In genomic region chr6:143571356-143572115, GRCm38 (mm10) we compare ENCODE assay signal across 21 mouse cellular contexts.
DNase-seq lines count a peak whose midpoint lies in the region; ATAC-seq lines count a peak whose summit lies in the region.
"Had no signal": no experiment of that assay in that cellular context is flagged by ENCODE, and none has a peak within 500 bp of the region (broad histone marks: within the 10 kb centered on the region; RNA-seq: fewer than 3 reads in every experiment).

No protein-coding gene starts in this region.

- H3K27me3 ChIP-seq in midbrain, embryonic 11.5 days (ENCODE audit: control insufficient read depth, insufficient read depth, low read length), result no peaks in the 10 kb centered on the region
- H3K27me3 ChIP-seq in midbrain, embryonic 15.5 days (replicated peaks), result no peaks in the 10 kb centered on the region
- peaks cover 3% of the 10 kb centered on the region for H3K27me3 ChIP-seq in embryonic facial prominence, embryonic 14.5 days (replicated peaks; ENCODE audit: control insufficient read depth, insufficient read depth, low read length)
- H3K27me3 ChIP-seq: CH12.LX; hindbrain, embryonic 15.5 days; intestine, embryonic 15.5 days; liver, embryonic 15.5 days had no signal

- no peaks in the 10 kb centered on the region for H3K4me1 ChIP-seq in midbrain, embryonic 11.5 days (ENCODE audit: control insufficient read depth, insufficient read depth, low read length)
- H3K4me1 ChIP-seq in midbrain, embryonic 15.5 days, result no peaks in the 10 kb centered on the region
- H3K4me1 ChIP-seq in embryonic facial prominence, embryonic 14.5 days (ENCODE audit: control insufficient read depth, insufficient read depth, low read length), result no peaks in the 10 kb centered on the region
- H3K4me1 ChIP-seq: hindbrain, embryonic 15.5 days; intestine, embryonic 15.5 days; liver, embryonic 15.5 days had no signal

- DNase-seq in heart, adult 11 months, result peak; percentile 68
- no peak for DNase-seq in heart, postnatal 14 days
- peak; percentile 84 for DNase-seq in midbrain, embryonic 11.5 days (ENCODE audit: low spot score, missing footprints)
- peak; percentile 78 for DNase-seq in embryonic facial prominence, embryonic 14.5 days (ENCODE audit: low spot score)
- DNase-seq in retina, postnatal 1 day, result peak; percentile 50
- no peak for DNase-seq in yolk sac, embryonic 10.5 days (ENCODE audit: low spot score)
- DNase-seq in cerebellum, adult 8-10 months, result no peak
- DNase-seq: adrenal gland, postnatal 36 days; cerebellum, adult 2 months; forebrain, postnatal 0 days; heart, adult 2 months; kidney, adult 9 months; kidney, postnatal 25 days; layer of hippocampus, adult 9-11 months; right cerebral cortex, postnatal 4 days; thymus, adult 2 months had no signal

- ATAC-seq in midbrain, embryonic 11.5 days (ENCODE audit: low FRiP score), result peak; percentile 59; the same call in 1 of the 2 replicates
- ATAC-seq in midbrain, embryonic 15.5 days (replicated peaks), result no peak
- peak; percentile 77 for ATAC-seq in embryonic facial prominence, embryonic 14.5 days (ENCODE audit: low read depth)
- ATAC-seq: forebrain, postnatal 0 days; intestine, embryonic 15.5 days had no signal

- 73% methylated on average over 24 of the region's 24 CpGs for WGBS in midbrain, embryonic 11.5 days
- 64% methylated on average over 24 of the region's 24 CpGs for WGBS in midbrain, embryonic 15.5 days
- WGBS in embryonic facial prominence, embryonic 14.5 days, result 35% methylated on average over 24 of the region's 24 CpGs

- intact Hi-C loops in heart, postnatal 14 days (cut with DNase I), result no loop called here

- H3K9me3 ChIP-seq in midbrain, embryonic 11.5 days (ENCODE audit: control insufficient read depth, low read length), result no peaks in the 10 kb centered on the region
- no peaks in the 10 kb centered on the region for H3K9me3 ChIP-seq in midbrain, embryonic 15.5 days
- no peaks in the 10 kb centered on the region for H3K9me3 ChIP-seq in embryonic facial prominence, embryonic 14.5 days (ENCODE audit: control insufficient read depth, low read length)
- H3K9me3 ChIP-seq: hindbrain, embryonic 15.5 days; intestine, embryonic 15.5 days; liver, embryonic 15.5 days had no signal

- no peaks in the 10 kb centered on the region for H3K36me3 ChIP-seq in midbrain, embryonic 11.5 days (ENCODE audit: control insufficient read depth, insufficient read depth, low read length)
- no peaks in the 10 kb centered on the region for H3K36me3 ChIP-seq in midbrain, embryonic 15.5 days (replicated peaks)
- H3K36me3 ChIP-seq in embryonic facial prominence, embryonic 14.5 days (ENCODE audit: control insufficient read depth, insufficient read depth, low read length), result no peaks in the 10 kb centered on the region
- H3K36me3 ChIP-seq: hindbrain, embryonic 15.5 days; intestine, embryonic 15.5 days; liver, embryonic 15.5 days had no signal

- no peak overlapping the region for H3K4me2 ChIP-seq in midbrain, embryonic 11.5 days
- no peak overlapping the region for H3K4me2 ChIP-seq in midbrain, embryonic 15.5 days
- peak overlapping the region; percentile 23 for H3K4me2 ChIP-seq in embryonic facial prominence, embryonic 14.5 days (ENCODE audit: low read depth, low read length)
- H3K4me2 ChIP-seq: hindbrain, embryonic 15.5 days; intestine, embryonic 15.5 days; liver, embryonic 15.5 days had no signal

- H3K27ac ChIP-seq in midbrain, embryonic 11.5 days (ENCODE audit: low read depth, low read length), result no peak overlapping the region
- H3K27ac ChIP-seq in midbrain, embryonic 15.5 days, result no peak overlapping the region
- H3K27ac ChIP-seq in embryonic facial prominence, embryonic 14.5 days (replicated peaks; ENCODE audit: low read depth, low read length), result 0 out of 2 replicates have a peak overlapping the region, but pooled peaks have one; percentile 53
- H3K27ac ChIP-seq: heart, adult 2 months; hindbrain, embryonic 15.5 days; intestine, embryonic 15.5 days; liver, embryonic 15.5 days had no signal

- no peak overlapping the region for H3K9ac ChIP-seq in midbrain, embryonic 11.5 days (ENCODE audit: low read length)
- H3K9ac ChIP-seq in midbrain, embryonic 15.5 days, result no peak overlapping the region
- no peak overlapping the region for H3K9ac ChIP-seq in embryonic facial prominence, embryonic 14.5 days (ENCODE audit: low read depth, low read length)
- H3K9ac ChIP-seq: forebrain, postnatal 0 days; hindbrain, embryonic 15.5 days; intestine, embryonic 15.5 days; liver, embryonic 15.5 days had no signal

- H3K4me3 ChIP-seq in midbrain, embryonic 11.5 days (ENCODE audit: low read depth, low read length), result no peak overlapping the region
- H3K4me3 ChIP-seq in midbrain, embryonic 15.5 days, result no peak overlapping the region
- H3K4me3 ChIP-seq in embryonic facial prominence, embryonic 14.5 days (ENCODE audit: low read depth, low read length), result no peak overlapping the region
- H3K4me3 ChIP-seq: heart, adult 2 months; hindbrain, embryonic 15.5 days; intestine, embryonic 15.5 days; liver, embryonic 15.5 days had no signal

Comparison
In these comparisons a context has a peak if more than half of its experiments do, and no peak if none do; other contexts are left out.
1. DNase-seq: peak in heart, adult 11 months (single experiment), midbrain, embryonic 11.5 days (single experiment), embryonic facial prominence, embryonic 14.5 days (single experiment) and retina, postnatal 1 day (single experiment); none in heart, postnatal 14 days (0 of 2), yolk sac, embryonic 10.5 days (single experiment) and cerebellum, adult 8-10 months (single experiment).